Mouse (Mus musculus) inflammation-experienced regulatory T-cells, adult 6 months (primary cell): ENCODE data around the gene Slc26a5. TPM values are rescaled to one million over a fixed set of nuclear protein-coding genes. Genes with fewer than 3 reads are reported as not detected.

Experiments used
- ATAC-seq: one replicate; pipeline ENCODE4 v1.8.0; 2017
- polyA plus RNA-seq, 3 experiments: library from polyadenylated mRNA; unstranded; fragments of 100-300 nt; shearing (Covaris generic); gene quantifications; one replicate each; pipeline ENCODE4 v1.2.1; 2017

The Slc26a5 gene
- polyA plus RNA-seq: not detected

DNA sequence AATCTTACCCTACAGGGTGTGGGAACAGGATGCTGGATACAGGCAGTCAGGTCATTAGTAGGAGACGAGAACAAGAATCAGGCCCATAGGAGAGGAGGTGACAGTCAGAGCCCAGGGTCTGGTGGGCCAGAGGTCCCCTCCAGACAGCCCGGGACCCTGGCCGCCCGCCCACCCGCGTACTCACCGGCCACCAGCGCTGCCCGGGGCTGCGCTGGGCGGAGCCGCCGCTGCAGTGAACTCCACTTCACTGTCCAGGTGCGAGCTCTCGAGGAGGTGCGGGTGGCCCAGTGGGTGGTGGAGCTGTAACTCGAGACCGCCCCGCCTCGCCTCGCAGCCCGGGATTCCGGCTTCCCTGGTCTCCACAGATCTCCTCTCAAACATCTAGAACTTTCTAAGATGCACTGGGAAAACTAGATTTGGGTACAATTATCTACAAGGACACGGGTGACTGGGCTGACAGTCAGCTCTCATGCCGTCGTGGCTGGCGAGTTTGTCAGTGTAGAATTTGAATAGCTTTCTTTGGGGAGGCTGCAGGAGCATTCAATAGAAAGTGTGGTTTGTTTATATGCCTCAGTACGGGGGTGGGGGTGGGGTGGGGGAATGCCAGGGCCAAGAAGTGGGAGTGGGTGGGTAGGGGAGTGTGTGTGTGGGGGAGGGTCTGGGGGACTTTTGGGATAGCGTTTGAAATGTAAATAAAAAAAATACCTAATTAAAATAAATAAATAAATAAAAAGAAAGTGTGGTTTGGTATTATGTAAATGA is at the start of gene Slc26a5:
Gene Slc26a5, minus strand, starts transcription at position 259 of the 762 bp plus-strand sequence.
- ATAC-seq: no peak

DNA sequence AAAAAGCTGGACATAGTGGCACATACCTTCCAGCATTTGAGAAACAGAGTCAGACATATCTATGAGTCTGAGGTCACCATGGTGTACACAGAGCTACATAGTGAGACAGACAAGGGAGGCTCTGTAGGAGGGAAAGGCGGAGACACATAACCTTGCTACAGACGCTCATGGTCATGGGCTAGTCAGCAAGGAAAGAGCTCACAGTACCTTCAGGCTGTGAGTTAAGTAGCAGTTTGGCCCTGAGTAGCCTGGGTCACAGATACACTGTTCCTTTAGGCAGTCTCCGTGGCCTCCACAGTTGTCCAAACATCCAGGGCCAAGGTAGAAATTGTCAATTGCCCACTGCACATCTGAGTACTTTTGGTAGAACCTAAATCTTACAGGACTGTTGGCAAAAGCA is 49.4 kb upstream of the Slc26a5 start:
- ATAC-seq: no peak

DNA sequence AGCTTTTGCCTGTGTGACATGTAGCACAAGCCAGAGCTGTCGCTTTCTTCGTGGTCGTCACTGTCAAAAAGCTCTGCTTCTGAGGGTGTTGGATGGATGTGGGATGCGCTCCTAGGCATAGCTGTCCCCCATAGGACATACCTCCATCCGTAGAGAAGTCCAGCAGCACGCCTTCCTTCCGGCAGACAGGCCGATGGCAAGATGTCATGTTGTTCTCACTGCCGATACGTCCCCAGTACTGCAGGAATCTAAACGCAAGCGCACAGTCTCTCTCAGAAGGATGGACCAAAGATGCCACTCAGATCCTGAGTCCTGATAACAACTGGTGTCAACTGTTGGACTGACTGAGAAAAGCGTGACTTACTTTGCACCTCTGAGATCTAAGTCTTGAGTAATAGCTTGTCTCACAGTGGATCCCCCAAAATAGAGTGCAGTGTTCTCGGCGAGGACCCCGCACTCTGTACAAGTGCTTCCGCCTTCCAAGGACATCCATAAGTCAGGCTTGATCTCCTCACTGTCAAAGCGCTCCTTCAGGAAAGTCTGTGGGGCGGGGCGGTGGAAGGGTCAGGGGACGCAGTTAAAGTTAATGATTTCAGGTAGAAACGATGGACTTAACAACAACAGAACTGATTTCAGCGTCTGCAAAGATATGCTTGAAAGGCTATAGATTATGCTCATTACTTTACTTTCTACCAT is 47.6 kb upstream of the Slc26a5 start:
- no peak for ATAC-seq

DNA sequence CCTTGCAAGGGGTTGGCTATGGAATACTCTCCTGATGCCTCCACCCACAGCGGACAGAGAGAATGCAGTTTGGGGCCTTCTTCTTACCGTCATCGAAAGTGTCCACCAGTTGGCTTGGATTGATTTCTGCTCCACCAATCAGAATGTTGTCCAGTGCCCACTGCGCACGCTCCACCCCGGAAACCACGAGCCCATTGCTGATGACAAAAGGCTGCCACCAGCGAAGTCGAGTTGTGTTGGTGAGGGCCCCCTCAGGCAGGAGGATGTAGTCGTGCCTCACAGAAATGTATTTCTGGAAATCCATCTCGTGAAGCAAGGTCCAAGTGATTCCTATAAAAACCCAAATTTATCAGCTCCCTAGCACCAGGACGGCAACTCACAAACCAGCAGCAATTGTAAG is 45.3 kb upstream of the Slc26a5 start:
- no peak for ATAC-seq

DNA sequence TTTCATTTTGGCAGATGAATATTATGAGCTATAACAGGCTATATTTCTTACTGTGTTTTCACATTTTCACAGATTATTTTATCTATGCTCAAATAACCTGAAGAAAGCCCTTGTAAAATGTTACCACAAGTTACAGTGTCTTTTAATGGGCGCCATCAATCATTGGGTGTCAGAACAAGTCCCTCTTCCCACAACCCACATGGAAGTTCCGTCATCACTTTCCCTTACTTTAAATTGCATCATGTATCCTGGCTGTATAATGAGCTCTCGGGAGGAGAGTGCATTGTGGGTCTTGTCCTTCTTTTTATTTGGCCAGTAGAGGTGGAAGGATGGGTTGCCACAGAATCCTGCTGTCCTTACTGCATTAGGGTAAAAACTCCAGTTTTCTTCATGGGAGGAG is 44.3 kb upstream of the Slc26a5 start:
- no peak for ATAC-seq

DNA sequence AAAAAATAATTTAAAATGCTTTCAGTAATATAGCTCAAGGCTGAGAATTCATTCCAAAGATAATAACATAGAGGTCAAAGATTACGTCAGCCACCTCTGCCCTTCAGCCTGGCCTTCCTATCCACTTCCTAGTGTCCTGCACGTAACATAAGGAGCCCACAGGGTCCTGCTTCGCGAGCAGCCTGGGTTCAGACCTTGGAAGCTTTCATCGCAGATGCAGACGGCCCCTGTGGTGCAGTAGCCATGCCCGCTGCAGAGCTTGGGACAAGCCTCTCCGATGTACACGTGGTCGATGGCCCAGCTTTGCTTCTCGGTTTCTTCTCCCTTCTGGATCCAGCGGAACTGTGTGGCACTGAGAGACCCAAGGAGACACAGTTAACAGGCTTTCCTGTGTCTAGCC is 36.0 kb upstream of the Slc26a5 start:
- ATAC-seq: no peak

DNA sequence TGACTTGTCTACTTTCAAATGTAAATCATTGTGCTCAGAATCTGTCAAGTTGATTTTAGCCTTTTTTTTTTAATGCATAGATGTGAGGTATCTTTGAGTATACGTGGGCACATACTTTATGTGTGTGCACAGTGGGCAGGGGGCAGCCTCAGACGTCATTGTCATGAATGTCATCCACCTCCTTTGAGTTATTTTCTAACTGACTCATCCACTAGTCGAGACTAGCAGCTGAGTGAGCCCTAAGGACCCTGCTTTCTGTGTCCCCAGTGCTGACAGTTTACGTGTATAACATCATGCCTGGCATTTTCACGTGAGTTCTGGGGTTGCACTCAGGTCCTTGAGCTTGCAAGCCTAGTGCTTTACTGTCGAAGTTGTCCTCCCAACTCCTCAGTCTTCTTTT is 35.5 kb upstream of the Slc26a5 start:
- no peak for ATAC-seq

DNA sequence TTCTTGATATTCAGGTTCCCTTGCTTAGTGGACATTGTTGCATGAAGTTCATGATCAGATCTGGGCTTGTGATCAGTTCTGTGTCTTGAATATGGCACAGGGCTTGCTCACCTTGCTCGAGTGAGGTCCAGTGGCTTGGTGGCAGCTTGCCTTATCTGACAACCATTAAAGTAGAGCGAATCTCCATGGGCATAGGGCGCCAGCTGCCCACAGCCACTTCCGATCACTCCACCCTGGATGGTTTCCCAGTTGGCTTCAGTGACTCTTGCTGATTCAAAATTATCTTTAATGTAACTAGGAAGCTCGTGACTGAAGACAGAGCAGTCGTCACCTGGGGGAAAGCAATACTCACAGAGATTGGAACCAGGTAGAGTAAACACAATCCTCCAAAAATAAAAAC is 33.5 kb upstream of the Slc26a5 start:
- no peak for ATAC-seq

DNA sequence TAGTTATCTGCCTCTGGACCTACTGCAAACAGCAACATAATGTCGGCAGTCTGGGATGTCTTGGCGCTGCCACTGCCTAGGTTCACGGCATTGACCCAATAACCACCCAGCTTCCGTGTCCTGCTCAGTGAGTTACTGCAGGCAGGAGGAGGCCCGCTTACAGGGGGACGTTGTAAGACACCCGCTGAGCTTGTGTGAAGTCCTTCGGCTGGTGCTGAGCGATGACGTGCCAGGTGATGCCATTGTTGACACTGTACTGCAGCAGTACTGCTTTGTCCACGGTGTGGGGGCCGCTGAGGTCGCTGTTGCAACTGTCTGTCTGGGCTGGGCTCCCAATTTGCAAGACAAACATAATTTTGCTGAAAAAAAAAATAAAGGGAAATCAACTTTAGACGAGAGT is 31.2 kb upstream of the Slc26a5 start:
- ATAC-seq: no peak

DNA sequence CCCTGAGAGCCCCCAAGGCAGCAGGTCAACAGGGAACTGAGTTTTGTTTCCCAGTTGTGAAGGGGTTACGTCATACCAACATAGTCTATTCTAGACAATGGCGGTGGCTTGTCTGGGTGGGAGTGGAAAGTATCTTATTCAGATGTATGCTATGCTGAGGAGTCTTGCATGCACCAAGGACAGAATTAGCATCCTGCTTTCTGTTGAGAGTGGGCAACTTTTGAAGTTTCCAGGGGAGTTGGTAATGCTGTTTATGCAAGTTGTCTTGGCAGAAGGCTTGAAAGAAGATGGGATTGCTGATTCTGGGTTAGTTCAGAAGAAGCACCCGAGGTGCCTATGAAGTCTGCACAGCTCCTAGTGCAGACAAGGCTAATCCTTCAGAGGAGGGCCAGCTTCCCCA is 28.8 kb upstream of the Slc26a5 start:
- no peak for ATAC-seq

DNA sequence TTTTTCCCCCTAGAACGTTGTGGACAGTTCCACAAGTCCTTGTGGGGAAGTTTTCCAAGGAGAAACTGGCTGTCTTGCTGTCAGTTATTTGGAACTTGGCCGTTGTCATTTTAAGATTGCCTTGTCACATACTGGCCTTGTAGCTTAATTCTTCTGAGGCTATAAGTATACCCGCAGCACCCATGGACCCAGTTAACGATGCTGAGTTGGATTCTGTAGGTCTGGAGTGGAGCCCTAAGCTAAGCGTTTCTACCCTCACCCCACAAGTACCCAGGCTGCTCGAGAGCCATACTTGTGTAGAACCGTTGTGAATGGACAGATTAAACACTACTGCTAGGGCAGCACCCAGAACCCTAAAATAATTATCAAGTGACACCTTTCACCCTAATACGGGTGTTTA is 1.3 kb upstream of the Slc26a5 start:
- ATAC-seq: no peak

DNA sequence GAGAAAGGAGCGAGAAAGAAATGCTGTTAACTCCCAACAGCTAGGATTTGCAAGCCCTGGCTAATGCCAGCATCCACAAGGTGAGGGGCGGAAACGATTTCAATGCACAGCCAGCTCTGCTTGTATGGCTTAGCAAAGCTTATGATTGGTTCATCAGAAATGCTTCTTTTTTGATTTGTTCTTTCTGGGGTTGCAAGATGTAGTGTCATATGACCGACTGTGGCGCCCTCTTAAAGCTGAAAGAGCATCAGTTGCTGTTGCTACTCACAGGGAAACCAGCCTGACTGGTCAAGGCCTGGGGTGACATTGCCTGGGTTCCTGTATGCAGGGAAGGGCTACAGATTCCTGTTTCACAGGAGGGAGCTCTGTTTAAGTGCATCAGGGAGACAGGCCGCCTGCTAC is 908 bp upstream of the Slc26a5 start:
- ATAC-seq: no peak

DNA sequence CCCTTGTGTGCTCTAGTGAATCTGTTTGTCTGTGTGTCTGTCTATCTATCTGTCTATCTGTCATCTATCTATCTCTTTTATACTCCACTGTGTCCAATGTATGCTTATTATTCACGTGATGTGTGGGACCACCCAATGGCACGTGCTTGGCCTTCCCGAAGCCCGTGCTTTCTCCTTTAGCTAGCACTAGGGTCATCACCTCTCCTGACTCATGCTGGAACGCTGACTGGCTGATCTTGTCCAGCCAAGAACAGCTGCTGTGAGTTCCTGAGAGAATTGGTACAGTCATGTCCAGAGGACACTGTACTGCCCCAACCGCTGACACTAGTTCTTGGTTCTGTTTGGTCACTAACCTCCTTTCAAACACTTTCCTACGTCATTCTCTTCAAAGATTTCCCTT is 6.8 kb downstream of the Slc26a5 start:
- ATAC-seq: no peak

DNA sequence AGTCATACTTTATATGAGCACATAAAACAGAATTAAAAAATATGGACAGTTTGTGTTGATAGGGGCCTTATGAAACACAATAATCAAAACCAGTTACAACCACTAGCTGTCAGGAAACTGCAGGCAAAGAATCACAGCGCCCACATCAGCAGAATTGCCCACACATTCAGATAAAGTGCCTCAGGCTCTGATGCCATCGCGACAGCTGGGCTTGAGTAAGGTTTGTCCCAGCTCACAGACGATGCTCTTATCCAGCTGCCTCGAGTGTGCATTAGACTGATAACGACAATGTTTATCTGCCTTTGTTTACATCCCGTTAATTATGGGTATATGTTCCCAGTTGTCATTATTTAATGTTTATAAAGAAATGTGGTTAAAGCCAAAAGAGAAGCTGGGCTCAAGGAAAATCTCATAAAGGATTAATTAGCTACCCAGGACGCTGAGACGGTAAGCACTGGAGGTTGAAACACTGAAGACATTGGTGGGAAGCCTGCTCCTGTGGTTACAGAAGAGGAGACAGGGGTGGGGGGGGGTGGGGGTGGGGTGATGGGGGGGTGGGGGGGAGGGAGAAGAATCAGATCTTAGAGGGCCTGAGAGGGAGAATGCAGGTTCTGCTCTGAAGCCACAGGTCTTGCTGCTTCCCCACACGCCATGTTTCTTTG is 13.6 kb downstream of the Slc26a5 start:
- ATAC-seq: no peak

DNA sequence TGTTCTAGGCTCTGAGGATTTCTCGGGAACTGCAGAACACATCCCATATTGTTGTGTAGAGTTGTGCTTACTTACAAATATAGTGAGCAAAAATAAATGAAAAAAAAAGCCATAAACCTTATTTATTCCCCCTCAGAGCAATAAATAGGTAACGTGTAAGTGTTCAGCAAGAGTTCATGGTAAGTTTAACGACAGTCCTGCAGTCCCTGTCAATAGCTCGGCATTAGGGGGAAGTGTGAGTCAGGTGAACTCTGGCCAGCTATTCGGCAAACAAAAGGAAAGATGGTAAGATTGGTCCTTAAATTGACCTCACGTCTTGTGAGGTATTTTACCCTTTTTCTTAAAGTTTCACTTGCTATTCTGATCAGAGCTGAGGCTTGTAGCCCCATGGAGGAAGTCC is 18.0 kb downstream of the Slc26a5 start:
- no peak for ATAC-seq

DNA sequence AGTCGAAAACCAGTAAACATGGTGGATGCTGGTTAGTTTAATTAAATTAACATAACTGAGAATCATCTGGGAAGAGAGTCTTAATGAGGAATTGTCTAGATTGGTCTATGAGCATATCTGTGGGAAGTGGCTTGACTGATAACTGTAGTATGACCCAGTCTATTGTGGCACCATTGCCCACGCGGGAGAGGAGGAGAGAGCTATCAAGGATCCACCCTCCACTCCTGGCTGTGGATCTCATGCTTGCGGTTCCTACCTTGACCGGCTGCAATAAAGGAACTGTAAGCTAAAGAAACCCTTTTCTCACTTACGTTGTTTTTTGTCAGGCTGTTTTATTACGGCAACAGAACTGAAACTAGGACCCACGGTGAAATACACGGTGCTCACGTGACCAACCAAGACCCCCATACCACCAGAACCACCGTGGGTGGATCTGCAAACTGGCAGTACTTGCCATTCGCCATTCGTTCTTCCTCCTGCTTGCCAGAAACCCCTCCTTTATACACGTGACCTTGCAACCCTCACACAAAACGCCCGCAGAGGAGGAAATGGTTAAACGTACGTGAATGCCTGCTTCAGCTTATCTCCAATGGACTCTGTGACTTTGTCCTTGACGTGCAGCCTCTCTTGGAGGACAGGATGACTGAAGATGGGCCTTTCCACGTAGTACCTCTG is 18.7 kb downstream of the Slc26a5 start:
- ATAC-seq: no peak

DNA sequence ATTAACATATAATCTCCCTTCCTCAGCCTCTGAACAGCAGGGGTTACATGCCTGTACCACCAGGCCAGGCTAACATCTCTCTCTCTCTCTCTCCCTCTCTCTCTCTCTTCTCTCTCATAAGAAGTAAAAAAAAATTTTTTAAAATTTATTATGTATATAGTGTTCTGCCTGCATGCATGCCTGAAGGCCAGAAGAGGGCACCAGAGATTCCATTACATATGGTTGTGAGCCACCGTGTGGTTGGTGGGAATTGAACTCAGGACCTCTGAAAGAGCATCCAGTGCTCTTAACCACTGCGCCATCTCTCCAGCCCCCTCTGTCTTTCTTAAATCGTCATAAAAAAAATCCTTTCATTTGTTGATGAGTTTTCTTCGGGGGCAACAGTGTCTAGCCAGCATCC is 20.7 kb downstream of the Slc26a5 start:
- ATAC-seq: no peak

DNA sequence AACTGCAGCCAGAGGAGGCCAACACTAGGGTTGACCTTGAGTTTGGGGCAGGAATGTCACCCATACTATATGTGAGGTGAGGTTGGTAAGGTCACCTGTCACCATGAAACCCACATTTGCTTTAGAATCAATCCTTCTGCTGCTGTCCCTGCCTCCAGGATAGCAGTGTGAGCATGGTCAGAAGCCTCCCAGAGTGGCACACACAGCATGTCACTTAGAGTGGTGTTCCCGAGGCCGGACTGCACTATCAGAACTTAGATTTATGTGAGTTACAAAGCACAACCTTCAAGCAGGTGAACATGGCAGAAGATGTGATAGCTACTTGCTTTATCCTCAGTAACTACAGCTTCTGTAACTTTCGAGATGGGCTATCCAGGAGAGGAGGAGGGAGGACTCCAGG is 33.6 kb downstream of the Slc26a5 start:
- no peak for ATAC-seq

DNA sequence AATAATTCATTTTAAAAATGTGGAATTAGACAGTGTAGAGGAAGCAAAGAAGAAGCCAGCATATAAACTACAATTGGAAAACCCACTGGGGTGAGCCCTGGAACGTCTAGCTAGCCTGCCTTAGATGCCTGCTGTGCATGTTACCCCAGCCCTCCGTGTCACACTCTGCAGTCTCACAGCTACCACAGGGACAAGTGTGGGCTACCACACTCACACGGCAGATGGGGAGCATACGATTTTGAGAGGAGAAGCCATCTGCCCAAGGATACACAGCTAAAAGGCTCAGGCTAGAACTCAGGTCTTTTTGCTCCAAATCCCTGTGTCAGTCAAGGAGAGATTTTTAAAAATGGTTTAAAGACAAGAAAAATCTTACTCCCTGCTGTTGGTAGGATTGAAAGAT is 36.5 kb downstream of the Slc26a5 start:
- ATAC-seq: no peak

DNA sequence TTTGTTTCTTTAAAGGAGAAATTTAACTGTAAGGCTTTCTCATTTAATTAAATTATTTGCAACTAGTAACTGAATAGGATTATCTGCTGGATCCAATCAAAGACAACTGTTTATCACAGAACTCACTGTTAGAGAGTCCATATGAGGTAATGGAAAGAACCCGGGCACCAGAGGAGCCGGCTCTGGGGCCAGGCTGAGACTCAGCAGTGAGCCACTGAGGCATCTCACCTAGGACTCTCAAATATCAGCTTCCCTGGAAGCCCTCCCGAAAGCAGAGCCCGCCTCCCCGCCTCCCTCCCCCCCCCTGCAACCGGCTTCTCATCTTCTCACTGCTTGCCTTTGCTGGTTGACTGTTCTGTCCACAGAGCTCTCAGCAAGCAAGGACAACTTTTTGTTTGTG is 37.8 kb downstream of the Slc26a5 start:
- no peak for ATAC-seq

DNA sequence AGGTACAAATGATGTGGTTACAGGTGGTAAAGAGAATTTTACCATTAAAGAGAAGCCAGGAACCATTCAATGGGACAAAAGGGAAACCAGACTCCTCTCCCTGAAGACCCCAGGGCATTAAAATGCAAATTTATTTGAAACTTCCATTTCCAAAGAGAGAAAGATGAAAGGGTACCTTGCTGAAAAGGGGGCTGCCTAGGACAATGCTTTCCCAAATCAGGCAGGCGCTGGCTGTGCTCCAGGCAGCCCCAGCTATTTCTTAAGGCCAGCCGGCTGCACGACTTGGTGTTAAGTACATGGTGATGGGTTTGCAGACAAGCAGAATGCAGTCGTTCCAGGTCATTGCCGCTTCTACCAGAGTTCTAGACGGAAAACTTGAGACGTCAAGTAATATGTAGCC is 39.0 kb downstream of the Slc26a5 start:
- no peak for ATAC-seq

DNA sequence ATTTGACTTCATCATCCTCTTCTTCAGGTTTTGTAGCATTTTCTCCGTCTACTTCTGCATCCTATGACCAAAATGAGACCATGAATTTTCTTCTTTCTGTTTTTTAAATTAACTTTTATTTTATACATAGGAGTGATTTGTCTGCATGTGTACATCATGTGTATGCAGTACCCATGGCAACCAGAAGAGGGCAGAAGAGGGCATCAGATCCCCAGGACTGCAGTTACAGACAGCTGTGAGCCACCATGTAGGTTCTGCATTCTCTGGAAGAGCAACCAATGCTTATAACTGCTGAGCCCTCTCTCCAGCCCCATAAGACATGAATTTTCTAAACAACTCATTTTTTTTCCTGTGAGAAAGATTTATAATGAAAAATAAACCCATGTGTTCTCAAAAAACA is 51.4 kb downstream of the Slc26a5 start:
- no peak for ATAC-seq

DNA sequence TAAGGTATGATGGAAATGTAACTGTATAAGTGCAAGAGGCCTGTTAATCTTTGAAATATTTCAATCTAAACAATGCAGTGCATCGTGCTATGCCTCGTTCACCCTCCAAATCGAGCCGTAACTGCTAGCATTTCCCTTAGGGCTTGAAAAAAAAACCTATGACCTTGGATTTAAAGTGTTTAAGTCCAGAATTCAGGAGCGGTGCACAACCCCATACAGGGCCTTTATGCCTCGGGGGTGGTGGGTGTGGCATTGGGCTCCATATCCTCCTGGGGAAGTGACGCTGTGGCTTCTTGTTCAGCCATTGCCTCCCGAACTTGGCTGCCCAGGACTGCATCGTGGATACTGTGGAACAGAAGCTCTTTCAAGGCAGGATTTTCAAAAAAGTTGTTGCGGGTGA is 54.5 kb downstream of the Slc26a5 start:
- no peak for ATAC-seq

DNA sequence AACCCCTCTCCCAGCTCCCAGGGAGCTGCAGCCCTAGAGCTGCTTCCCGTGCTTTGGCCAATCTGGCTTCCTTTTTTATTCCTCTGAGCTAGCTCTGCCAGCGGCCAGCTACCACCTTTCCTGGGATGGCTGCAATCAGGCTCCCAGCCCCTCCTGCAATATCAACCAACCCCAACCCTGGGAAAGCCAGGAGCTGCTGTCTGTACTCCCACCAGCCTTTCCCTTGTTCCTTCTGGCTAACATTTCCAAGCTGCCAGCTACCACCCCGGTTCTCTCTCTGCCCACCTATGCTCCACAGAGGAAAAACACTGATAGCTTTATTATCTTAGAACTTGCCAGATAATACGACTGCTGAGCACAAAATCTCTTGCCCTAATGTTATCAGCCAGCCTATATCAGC is 60.6 kb downstream of the Slc26a5 start:
- ATAC-seq: no peak
